Mouse (Mus musculus): Measurements from ENCODE around the gene Cfap73. TPM values are rescaled to one million over a fixed set of nuclear protein-coding genes. Genes with fewer than 3 reads are reported as not detected.

The Cfap73 gene
- polyA plus RNA-seq, 2 experiments, result not detected

- Histone ChIP-seq H3K4me2 (ENCODE audit: low read depth) (peak overlapping the region; percentile 69), H3K4me1 (replicated peaks; ENCODE audit: control insufficient read depth in 2 of 2, insufficient read depth in 2 of 2, low read length in 1 of 2) (peaks cover 17 to 19% of the 10 kb centered on the region in 2 experiments), H3K9me3 (ENCODE audit: control insufficient read depth, low read length) (no peaks in the 10 kb centered on the region), H3K9ac (replicated peaks) (peak overlapping the region; percentile 18; the same call in 1 of the 2 replicates), H3K36me3 (replicated peaks; ENCODE audit: control insufficient read depth, insufficient read depth, low read depth) (no peaks in the 10 kb centered on the region), H3K27me3 (ENCODE audit: control insufficient read depth, insufficient read depth, low read length) (no peaks in the 10 kb centered on the region), H3K4me3 (ENCODE audit: insufficient read depth in 1 of 2, low read depth in 2 of 2, low read length in 2 of 2) (peak overlapping the region in 1 of 2 experiments; percentile 32; a peak in 2 of 4 replicates), H3K27ac (no peak overlapping the region)
- TF ChIP-seq EP300 (IDR thresholded peaks at IDR 0.05; ENCODE audit: low read depth) (no peak), CTCF (IDR thresholded peaks at IDR 0.05; ENCODE audit: low read depth) (peak; percentile 92)
- peak; percentile 69 to 81 (median 70) for DNase-seq (ENCODE audit: low read depth in 3 of 3, low spot score in 3 of 3)
- under 1% methylated on average over 6 of the region's 6 CpGs for WGBS (ENCODE audit: insufficient replicate concordance)
- ATAC-seq (ENCODE audit: insufficient read depth), result peak; percentile 42; the same call in 1 of the 2 replicates
Observed at GRCm38 (mm10) chr5:120604839-120605238, 29.2 kb downstream of the Cfap73 start.

- H3K9ac ChIP-seq (replicated peaks), result no peak overlapping the region
- no peak for TF ChIP-seq CTCF (IDR thresholded peaks at IDR 0.05; ENCODE audit: low read depth)
- TF ChIP-seq EP300 (IDR thresholded peaks at IDR 0.05; ENCODE audit: low read depth), result no peak
- no peaks in the 10 kb centered on the region for H3K27me3 ChIP-seq (ENCODE audit: control insufficient read depth, insufficient read depth, low read length)
- H3K4me1 ChIP-seq (replicated peaks; ENCODE audit: control insufficient read depth in 2 of 2, insufficient read depth in 2 of 2, low read length in 1 of 2), result peaks cover 29 to 32% of the 10 kb centered on the region in 2 experiments
- no peak for DNase-seq (ENCODE audit: low read depth in 3 of 3, low spot score in 3 of 3)
- 78% methylated on average over 7 of the region's 7 CpGs for WGBS (ENCODE audit: insufficient replicate concordance)
- no peak overlapping the region for H3K4me2 ChIP-seq (ENCODE audit: low read depth)
- no peaks in the 10 kb centered on the region for H3K9me3 ChIP-seq (ENCODE audit: control insufficient read depth, low read length)
- no peak overlapping the region for H3K27ac ChIP-seq
- H3K36me3 ChIP-seq (replicated peaks; ENCODE audit: control insufficient read depth, insufficient read depth, low read depth), result no peaks in the 10 kb centered on the region
- H3K4me3 ChIP-seq (ENCODE audit: insufficient read depth in 1 of 2, low read depth in 2 of 2, low read length in 2 of 2), result no peak overlapping the region
- no peak for ATAC-seq (ENCODE audit: insufficient read depth)
Observed at GRCm38 (mm10) chr5:120603515-120603914, 30.5 kb downstream of the Cfap73 start.

GRCm38 (mm10) chr5:120602210-120602609, 31.8 kb downstream of the Cfap73 start:
- TF ChIP-seq EP300 (IDR thresholded peaks at IDR 0.05; ENCODE audit: low read depth), result no peak
- no peak for TF ChIP-seq CTCF (IDR thresholded peaks at IDR 0.05; ENCODE audit: low read depth)
- Histone ChIP-seq H3K36me3 (replicated peaks; ENCODE audit: control insufficient read depth, insufficient read depth, low read depth) (no peaks in the 10 kb centered on the region), H3K4me2 (ENCODE audit: low read depth) (no peak overlapping the region), H3K9ac (replicated peaks) (no peak overlapping the region), H3K9me3 (ENCODE audit: control insufficient read depth, low read length) (no peaks in the 10 kb centered on the region), H3K4me1 (replicated peaks; ENCODE audit: control insufficient read depth in 2 of 2, insufficient read depth in 2 of 2, low read length in 1 of 2) (peaks cover 31 to 37% of the 10 kb centered on the region in 2 experiments), H3K27me3 (ENCODE audit: control insufficient read depth, insufficient read depth, low read length) (no peaks in the 10 kb centered on the region), H3K4me3 (ENCODE audit: insufficient read depth in 1 of 2, low read depth in 2 of 2, low read length in 2 of 2) (no peak overlapping the region), H3K27ac (no peak overlapping the region)
- 81% methylated on average over 12 of the region's 12 CpGs for WGBS (ENCODE audit: insufficient replicate concordance)
- DNase-seq (ENCODE audit: low read depth in 3 of 3, low spot score in 3 of 3) (no peak), ATAC-seq (ENCODE audit: insufficient read depth) (no peak)

GRCm38 (mm10) chr5:120600946-120601668, 32.9 kb downstream of the Cfap73 start:
- ATAC-seq (ENCODE audit: insufficient read depth), result no peak
- no peaks in the 10 kb centered on the region for H3K27me3 ChIP-seq (ENCODE audit: control insufficient read depth, insufficient read depth, low read length)
- H3K4me3 ChIP-seq (ENCODE audit: insufficient read depth in 1 of 2, low read depth in 2 of 2, low read length in 2 of 2), result no peak overlapping the region
- 52% methylated on average over 11 of the region's 11 CpGs for WGBS (ENCODE audit: insufficient replicate concordance)
- peaks cover 31 to 37% of the 10 kb centered on the region in 2 experiments for H3K4me1 ChIP-seq (replicated peaks; ENCODE audit: control insufficient read depth in 2 of 2, insufficient read depth in 2 of 2, low read length in 1 of 2)
- H3K4me2 ChIP-seq (ENCODE audit: low read depth), result peak overlapping the region; percentile 45
- peak overlapping the region; percentile 12 for H3K27ac ChIP-seq
- no peak overlapping the region; the same call in 1 of the 2 replicates for H3K9ac ChIP-seq (replicated peaks)
- no peaks in the 10 kb centered on the region for H3K36me3 ChIP-seq (replicated peaks; ENCODE audit: control insufficient read depth, insufficient read depth, low read depth)
- peak; percentile 97 for TF ChIP-seq CTCF (IDR thresholded peaks at IDR 0.05; ENCODE audit: low read depth)
- TF ChIP-seq EP300 (IDR thresholded peaks at IDR 0.05; ENCODE audit: low read depth), result no peak
- peak in 1 of 3 experiments; percentile 55 for DNase-seq (ENCODE audit: low read depth in 3 of 3, low spot score in 3 of 3)
- no peaks in the 10 kb centered on the region for H3K9me3 ChIP-seq (ENCODE audit: control insufficient read depth, low read length)

- H3K27ac ChIP-seq, result peak overlapping the region; percentile 68
- WGBS (ENCODE audit: insufficient replicate concordance), result 8% methylated on average over 6 of the region's 6 CpGs
- DNase-seq (ENCODE audit: low read depth in 3 of 3, low spot score in 3 of 3) (peak in 2 of 3 experiments; percentile 57 to 61), ATAC-seq (ENCODE audit: insufficient read depth) (peak; percentile 90)
- H3K9ac ChIP-seq (replicated peaks), result peak overlapping the region; percentile 33
- H3K4me3 ChIP-seq (ENCODE audit: insufficient read depth in 1 of 2, low read depth in 2 of 2, low read length in 2 of 2), result no peak overlapping the region
- TF ChIP-seq CTCF (IDR thresholded peaks at IDR 0.05; ENCODE audit: low read depth), result no peak
- TF ChIP-seq EP300 (IDR thresholded peaks at IDR 0.05; ENCODE audit: low read depth), result peak; percentile 77
- H3K36me3 ChIP-seq (replicated peaks; ENCODE audit: control insufficient read depth, insufficient read depth, low read depth), result no peaks in the 10 kb centered on the region
- no peaks in the 10 kb centered on the region for H3K27me3 ChIP-seq (ENCODE audit: control insufficient read depth, insufficient read depth, low read length)
- H3K4me1 ChIP-seq (replicated peaks; ENCODE audit: control insufficient read depth in 2 of 2, insufficient read depth in 2 of 2, low read length in 1 of 2), result peaks cover 27 to 32% of the 10 kb centered on the region in 2 experiments
- H3K4me2 ChIP-seq (ENCODE audit: low read depth), result peak overlapping the region; percentile 45
- no peaks in the 10 kb centered on the region for H3K9me3 ChIP-seq (ENCODE audit: control insufficient read depth, low read length)
Observed at GRCm38 (mm10) chr5:120599625-120600024, 34.4 kb downstream of the Cfap73 start.

All from liver, embryonic 14.5 days (tissue).